Mouse (Mus musculus): ENCODE data around the gene Phf11d. TPM values are rescaled to one million over a fixed set of nuclear protein-coding genes. Genes with fewer than 3 reads are reported as not detected.

Gene Phf11d
- total RNA-seq, 2 experiments from 2014 or later: 0.63 to 0.75 TPM

Other genes starting within 250 kb of the Phf11d start
- not detected for gene 1700129C05Rik, start 222.6 kb downstream of the Phf11d start, total RNA-seq (2021)
- not detected for gene Gm5142, start 186.7 kb downstream of the Phf11d start, total RNA-seq (2021)
- 10 to 100 TPM; 28.1 TPM for gene Rcbtb1, start 164.3 kb downstream of the Phf11d start, total RNA-seq (2021)
- gene Gm6904, start 105.3 kb downstream of the Phf11d start, total RNA-seq (2021): not detected
- gene Phf11a, start 67.9 kb downstream of the Phf11d start, total RNA-seq (2021): not detected
- gene Phf11b, start 24.1 kb downstream of the Phf11d start, total RNA-seq (2021): not detected
- under 1 TPM; 0.45 to 0.70 TPM for gene Phf11c, start 29.9 kb upstream of the Phf11d start, total RNA-seq (2021)
- 1 to 10 TPM; 4.1 to 4.2 TPM for gene Setdb2, start 75.4 kb upstream of the Phf11d start, total RNA-seq (2021)
- 10 to 100 TPM; 24.0 to 26.6 TPM for gene Cab39l, start 75.5 kb upstream of the Phf11d start, total RNA-seq (2021)
- gene Cdadc1, start 232.5 kb upstream of the Phf11d start, total RNA-seq (2021): 10 to 100 TPM; 67.2 to 69.9 TPM

Data from left cerebral cortex, adult 2 months (tissue).